Mouse (Mus musculus): Measurements from ENCODE around the gene Nfia.

GRCm38 (mm10) chr4:98108676-98109016 is 336.1 kb downstream of the Nfia start:
- TF ChIP-seq POLR2A (IDR thresholded peaks at IDR 0.05; ENCODE audit: insufficient read depth, low read length), result no peak
- no peak for TF ChIP-seq CTCF (IDR thresholded peaks at IDR 0.05; ENCODE audit: low read depth, low read length)
